Mouse (Mus musculus) erythroblast, embryonic 14.5 days (primary cell): ENCODE measurements around the gene Arid4b.

Experiments
- GATA1 ChIP-seq: IDR thresholded peaks from 2 replicates; pipeline ENCODE4 v1.6.1; 2012; ENCODE audit warnings: low read length, inconsistent platforms, mixed read lengths
- TAL1 ChIP-seq: IDR thresholded peaks from 3 replicates; pipeline ENCODE4 v1.6.1; 2012; ENCODE audit warnings: low read length, inconsistent platforms, mixed read lengths

DNA sequence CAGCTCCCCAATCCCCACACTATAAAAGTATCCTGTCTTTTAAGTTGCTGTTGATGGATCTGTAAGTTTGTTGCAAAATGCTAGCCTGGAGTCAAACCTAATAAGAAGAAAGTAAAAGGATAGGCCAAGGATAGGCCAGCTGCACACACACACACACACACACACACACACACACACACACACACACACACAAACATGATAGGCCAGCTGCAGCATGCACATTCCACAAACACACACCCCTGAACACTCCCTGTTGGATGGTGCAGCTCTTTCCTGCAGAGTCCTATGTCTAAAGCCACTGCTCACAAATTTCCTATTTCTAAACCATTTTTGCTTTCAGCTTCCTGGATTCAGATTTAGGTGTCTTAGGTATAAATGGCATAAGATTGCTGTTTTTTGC is 19.2 kb upstream of the Arid4b start:
- no peak for TF ChIP-seq GATA1
- TF ChIP-seq TAL1, result no peak
